Mouse (Mus musculus): Measurements from ENCODE around the gene Ccdc57.

- TF ChIP-seq CTCF (IDR thresholded peaks at IDR 0.05; ENCODE audit: borderline replicate concordance, insufficient read depth, low read length) (no peak), POLR2A (IDR thresholded peaks at IDR 0.05; ENCODE audit: low read depth, low read length) (no peak)
Measured at GRCm38 (mm10) chr11:120831659-120832440, 100.8 kb downstream of the Ccdc57 start.

All from embryonic fibroblast, embryonic 13.5 days (primary cell).